Mouse (Mus musculus): ENCODE results near the gene Tmem145.

DNA sequence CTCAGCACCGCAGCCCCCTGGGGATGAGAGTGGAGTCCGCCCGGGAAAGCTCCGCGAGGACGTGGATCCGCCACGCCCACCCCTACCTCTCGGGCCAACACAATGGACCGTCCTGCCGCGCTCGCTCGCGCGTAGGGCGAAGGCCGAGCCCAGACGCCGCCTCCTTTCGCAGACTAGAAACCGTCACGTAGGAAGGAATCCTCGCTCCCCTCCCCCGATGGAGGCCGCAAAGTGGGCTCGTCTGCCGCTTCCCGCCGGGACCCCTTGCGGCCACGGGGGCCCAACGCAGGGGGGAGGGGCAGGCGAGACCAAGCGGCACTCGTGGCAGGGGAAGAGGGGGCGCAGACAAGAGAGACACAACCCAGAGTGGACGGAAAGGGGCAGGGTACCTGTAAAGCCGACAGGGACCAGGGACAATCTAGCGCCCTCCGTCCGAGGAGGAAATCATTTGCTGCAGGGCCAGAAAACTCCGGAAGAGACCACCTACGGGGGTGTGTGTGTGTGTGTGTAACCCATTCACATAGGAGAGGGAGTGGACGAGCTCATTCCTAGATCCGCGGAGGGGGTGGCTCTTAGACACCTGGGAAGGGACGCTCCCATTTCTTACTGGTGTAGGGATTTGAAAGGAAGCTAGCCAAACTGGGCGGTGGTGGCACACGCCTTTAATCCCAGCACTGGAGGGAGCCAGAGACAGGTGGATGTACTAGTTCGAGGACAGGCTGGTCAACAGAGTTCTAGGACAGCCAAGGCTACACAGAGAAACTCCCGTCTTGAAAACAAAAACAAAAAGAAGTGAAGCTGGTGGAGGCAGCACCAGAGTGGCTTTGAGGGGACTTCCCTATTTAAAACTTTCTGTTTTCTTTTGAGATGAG lies 8.2 kb upstream of the Tmem145 start, which contains the start of gene Pafah1b3:
- TF ChIP-seq CTCF (IDR thresholded peaks at IDR 0.05; ENCODE audit: borderline replicate concordance, extremely low read depth, insufficient read depth, insufficient read length): peak; percentile 32; the same call in 1 of the 2 replicates
- TF ChIP-seq POLR2A (IDR thresholded peaks at IDR 0.05; ENCODE audit: borderline replicate concordance, extremely low read depth, insufficient read depth, insufficient read length, poor library complexity, severe bottlenecking): peak; percentile 40; the same call in 1 of the 2 replicates

Measured in brain, embryonic 14.5 days (tissue).